Mouse (Mus musculus): ENCODE measurements around the gene Foxn4. TPM values are rescaled to one million over a fixed set of nuclear protein-coding genes. Genes with fewer than 3 reads are reported as not detected.

The Foxn4 gene
- polyA plus RNA-seq, 1 experiment from 2014 or later = 6.9 TPM

DNA sequence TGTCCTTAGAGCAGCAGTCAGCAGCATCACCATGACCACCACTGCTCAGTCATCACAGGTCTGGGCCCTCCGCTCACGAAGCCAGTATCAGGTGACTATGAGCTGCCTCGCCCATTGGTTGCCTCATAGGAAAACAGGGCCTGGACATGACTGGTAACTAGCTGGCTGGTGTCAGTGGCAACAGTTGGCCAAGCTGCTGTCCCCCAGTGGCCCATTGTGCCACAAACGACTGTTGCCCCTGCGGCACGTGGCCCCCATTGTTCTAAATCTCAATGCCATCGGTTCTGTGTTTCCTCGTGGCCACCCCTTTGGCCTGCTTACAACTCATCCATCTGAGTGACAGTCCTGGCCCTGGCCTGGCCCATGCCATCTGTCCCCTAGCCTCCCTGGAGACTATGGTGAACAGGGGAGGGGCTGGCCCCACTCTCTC is 9.6 kb downstream of the Foxn4 start:
- H3K4me2 ChIP-seq = no peak overlapping the region
- no peaks in the 10 kb centered on the region for H3K36me3 ChIP-seq (ENCODE audit: control insufficient read depth, insufficient read depth, low read length)
- no peak for DNase-seq (ENCODE audit: low spot score, missing footprints)
- peaks cover 6% of the 10 kb centered on the region; the same call in 1 of the 2 replicates for H3K4me1 ChIP-seq (ENCODE audit: control insufficient read depth, insufficient read depth, low read length)
- H3K27ac ChIP-seq (ENCODE audit: low read depth, low read length) = no peak overlapping the region
- peaks cover 12% of the 10 kb centered on the region for H3K27me3 ChIP-seq (ENCODE audit: control insufficient read depth, insufficient read depth, low read length)
- H3K9ac ChIP-seq (ENCODE audit: low read length) = no peak overlapping the region
- no peak overlapping the region for H3K4me3 ChIP-seq (ENCODE audit: low read depth, low read length)
- peak; percentile 77; the same call in 1 of the 2 replicates for ATAC-seq (ENCODE audit: low FRiP score)
- H3K9me3 ChIP-seq (ENCODE audit: control insufficient read depth, low read length) = no peaks in the 10 kb centered on the region
- WGBS = 71% methylated on average over 8 of the region's 8 CpGs

DNA sequence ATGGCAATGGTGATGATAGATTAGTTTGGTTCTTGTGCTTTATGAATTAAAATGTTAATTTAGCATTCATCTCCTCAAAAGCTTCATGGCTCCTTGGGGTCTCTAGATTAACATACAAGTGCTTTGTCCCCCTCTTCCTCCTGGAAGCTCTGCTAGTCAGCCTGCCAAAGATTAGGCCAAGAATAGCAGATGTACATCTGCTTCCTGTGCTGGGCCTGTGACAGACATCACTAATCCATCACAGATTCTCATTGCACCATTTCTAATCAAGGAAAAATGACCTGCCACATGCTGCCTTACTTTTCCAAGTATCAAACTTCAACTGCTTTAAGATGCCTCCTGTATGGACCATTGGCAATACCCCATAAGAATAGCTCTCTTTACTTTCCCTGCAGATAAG is 12.1 kb downstream of the Foxn4 start:
- H3K4me3 ChIP-seq (ENCODE audit: low read depth, low read length) = no peak overlapping the region
- DNase-seq (ENCODE audit: low spot score, missing footprints) (no peak), ATAC-seq (ENCODE audit: low FRiP score) (no peak)
- no peaks in the 10 kb centered on the region for H3K4me1 ChIP-seq (ENCODE audit: control insufficient read depth, insufficient read depth, low read length)
- no peak overlapping the region for H3K27ac ChIP-seq (ENCODE audit: low read depth, low read length)
- H3K27me3 ChIP-seq (ENCODE audit: control insufficient read depth, insufficient read depth, low read length) = no peaks in the 10 kb centered on the region
- no peak overlapping the region for H3K9ac ChIP-seq (ENCODE audit: low read length)
- H3K4me2 ChIP-seq = no peak overlapping the region
- no peaks in the 10 kb centered on the region for H3K9me3 ChIP-seq (ENCODE audit: control insufficient read depth, low read length)
- H3K36me3 ChIP-seq (ENCODE audit: control insufficient read depth, insufficient read depth, low read length) = no peaks in the 10 kb centered on the region

DNA sequence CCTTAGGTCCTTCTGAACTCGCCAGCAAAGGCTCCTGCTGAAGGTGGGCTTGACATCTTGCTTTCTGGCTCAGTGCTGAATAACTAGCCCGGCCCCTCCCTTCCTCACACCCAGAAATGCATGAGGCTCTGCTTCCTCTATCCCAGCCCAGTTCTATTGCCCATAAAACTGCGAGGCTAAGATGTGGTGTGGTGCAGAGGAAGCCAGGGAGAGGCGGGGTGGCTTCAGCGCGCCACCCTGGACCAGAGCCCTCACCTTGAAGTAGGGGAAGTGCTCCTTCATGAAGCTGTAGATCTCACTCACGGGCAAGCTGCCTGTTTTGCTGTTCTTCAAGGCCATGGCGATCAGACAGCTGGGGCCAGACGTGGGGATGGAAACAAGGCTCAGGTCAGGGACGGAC is 14.1 kb downstream of the Foxn4 start:
- no peak for ATAC-seq (ENCODE audit: low FRiP score)
- Histone ChIP-seq H3K36me3 (ENCODE audit: control insufficient read depth, insufficient read depth, low read length) (no peaks in the 10 kb centered on the region), H3K4me2 (no peak overlapping the region), H3K4me3 (ENCODE audit: low read depth, low read length) (no peak overlapping the region), H3K4me1 (ENCODE audit: control insufficient read depth, insufficient read depth, low read length) (no peaks in the 10 kb centered on the region), H3K9ac (ENCODE audit: low read length) (no peak overlapping the region), H3K27ac (ENCODE audit: low read depth, low read length) (no peak overlapping the region), H3K9me3 (ENCODE audit: control insufficient read depth, low read length) (no peaks in the 10 kb centered on the region), H3K27me3 (ENCODE audit: control insufficient read depth, insufficient read depth, low read length) (no peaks in the 10 kb centered on the region)
- DNase-seq (ENCODE audit: low spot score, missing footprints) = no peak
- 80% methylated on average over 10 of the region's 10 CpGs for WGBS

DNA sequence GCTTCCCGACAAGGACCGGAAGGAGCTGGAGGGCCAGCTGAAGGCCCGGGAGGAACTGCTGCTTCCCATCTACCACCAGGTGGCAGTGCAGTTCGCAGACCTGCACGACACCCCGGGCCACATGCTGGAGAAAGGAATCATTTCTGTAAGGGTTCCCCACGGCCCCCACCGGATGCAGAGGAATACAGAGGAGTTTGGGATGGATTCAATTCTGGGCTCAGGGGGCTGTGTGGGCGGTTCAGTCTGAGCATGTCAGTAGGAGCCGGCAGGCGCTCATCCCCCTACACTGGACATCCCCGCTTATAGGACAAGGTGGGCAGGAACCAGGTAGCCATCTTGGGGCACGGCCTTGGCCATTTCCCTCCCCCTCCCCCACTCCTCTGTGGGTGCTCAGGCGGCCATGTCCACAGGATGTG is 25.4 kb downstream of the Foxn4 start:
- Histone ChIP-seq H3K4me1 (ENCODE audit: control insufficient read depth, insufficient read depth, low read length) (peaks cover 6% of the 10 kb centered on the region), H3K4me2 (peak overlapping the region; percentile 19), H3K9ac (ENCODE audit: low read length) (peak overlapping the region; percentile 28; the same call in 1 of the 2 replicates), H3K27ac (ENCODE audit: low read depth, low read length) (no peak overlapping the region), H3K36me3 (ENCODE audit: control insufficient read depth, insufficient read depth, low read length) (no peaks in the 10 kb centered on the region), H3K27me3 (ENCODE audit: control insufficient read depth, insufficient read depth, low read length) (no peaks in the 10 kb centered on the region; the same call in 1 of the 2 replicates), H3K9me3 (ENCODE audit: control insufficient read depth, low read length) (no peaks in the 10 kb centered on the region), H3K4me3 (ENCODE audit: low read depth, low read length) (no peak overlapping the region)
- peak; percentile 70 for ATAC-seq (ENCODE audit: low FRiP score)
- peak; percentile 98 for DNase-seq (ENCODE audit: low spot score, missing footprints)
- WGBS = 17% methylated on average over 14 of the region's 14 CpGs

DNA sequence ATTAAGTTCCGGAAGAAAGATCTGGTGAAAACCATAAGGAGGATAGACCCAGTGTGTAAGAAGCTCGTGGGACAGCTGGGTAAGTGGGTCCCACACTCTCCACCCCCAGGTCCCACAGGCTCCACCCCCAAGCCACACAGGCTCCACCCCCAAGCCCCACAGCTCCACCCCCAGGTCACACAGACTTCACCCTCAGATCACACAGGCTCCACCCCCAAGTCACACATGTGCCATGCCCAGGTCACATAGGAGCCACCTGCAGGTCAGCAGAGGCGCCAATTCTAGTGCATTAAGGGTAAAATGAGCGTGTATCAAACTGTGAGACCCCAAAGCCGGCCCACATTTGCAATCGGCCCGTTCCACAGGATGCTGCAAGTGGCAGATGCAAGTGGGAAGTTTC is 27.1 kb downstream of the Foxn4 start:
- H3K4me1 ChIP-seq (ENCODE audit: control insufficient read depth, insufficient read depth, low read length) = peaks cover 6% of the 10 kb centered on the region
- no peak overlapping the region for H3K4me2 ChIP-seq
- H3K36me3 ChIP-seq (ENCODE audit: control insufficient read depth, insufficient read depth, low read length) = no peaks in the 10 kb centered on the region
- H3K27me3 ChIP-seq (ENCODE audit: control insufficient read depth, insufficient read depth, low read length) = no peaks in the 10 kb centered on the region; the same call in 1 of the 2 replicates
- no peak overlapping the region for H3K27ac ChIP-seq (ENCODE audit: low read depth, low read length)
- no peaks in the 10 kb centered on the region for H3K9me3 ChIP-seq (ENCODE audit: control insufficient read depth, low read length)
- 86% methylated on average over 7 of the region's 7 CpGs for WGBS
- H3K9ac ChIP-seq (ENCODE audit: low read length) = no peak overlapping the region
- no peak overlapping the region for H3K4me3 ChIP-seq (ENCODE audit: low read depth, low read length)
- ATAC-seq (ENCODE audit: low FRiP score) (no peak), DNase-seq (ENCODE audit: low spot score, missing footprints) (no peak)

DNA sequence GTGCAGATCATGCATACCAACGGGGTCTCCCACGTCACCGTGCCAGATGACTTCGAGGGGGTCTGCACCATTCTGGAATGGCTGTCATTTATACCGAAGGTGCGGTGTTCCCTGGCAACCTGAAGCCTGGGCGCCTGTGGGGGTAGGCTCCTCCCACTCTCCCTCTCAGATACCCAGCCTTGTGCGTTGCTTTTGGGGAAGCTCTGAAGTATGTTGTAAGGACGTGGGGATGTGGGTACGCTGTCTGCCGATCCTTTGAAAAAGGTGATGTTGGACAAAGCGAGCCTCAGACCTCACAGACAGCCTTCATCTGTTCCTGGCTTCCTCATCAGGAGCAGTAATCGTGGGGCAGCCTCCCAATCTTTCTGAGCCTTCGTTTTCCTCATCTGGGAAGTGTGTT is 33.9 kb downstream of the Foxn4 start:
- H3K27me3 ChIP-seq (ENCODE audit: control insufficient read depth, insufficient read depth, low read length) = no peaks in the 10 kb centered on the region
- ATAC-seq (ENCODE audit: low FRiP score) (no peak), DNase-seq (ENCODE audit: low spot score, missing footprints) (no peak)
- H3K9me3 ChIP-seq (ENCODE audit: control insufficient read depth, low read length) = no peaks in the 10 kb centered on the region
- no peaks in the 10 kb centered on the region for H3K36me3 ChIP-seq (ENCODE audit: control insufficient read depth, insufficient read depth, low read length)
- H3K4me2 ChIP-seq = no peak overlapping the region
- no peak overlapping the region for H3K27ac ChIP-seq (ENCODE audit: low read depth, low read length)
- H3K4me3 ChIP-seq (ENCODE audit: low read depth, low read length) = no peak overlapping the region
- WGBS = 55% methylated on average over 14 of the region's 14 CpGs
- H3K9ac ChIP-seq (ENCODE audit: low read length) = no peak overlapping the region
- no peaks in the 10 kb centered on the region for H3K4me1 ChIP-seq (ENCODE audit: control insufficient read depth, insufficient read depth, low read length)

DNA sequence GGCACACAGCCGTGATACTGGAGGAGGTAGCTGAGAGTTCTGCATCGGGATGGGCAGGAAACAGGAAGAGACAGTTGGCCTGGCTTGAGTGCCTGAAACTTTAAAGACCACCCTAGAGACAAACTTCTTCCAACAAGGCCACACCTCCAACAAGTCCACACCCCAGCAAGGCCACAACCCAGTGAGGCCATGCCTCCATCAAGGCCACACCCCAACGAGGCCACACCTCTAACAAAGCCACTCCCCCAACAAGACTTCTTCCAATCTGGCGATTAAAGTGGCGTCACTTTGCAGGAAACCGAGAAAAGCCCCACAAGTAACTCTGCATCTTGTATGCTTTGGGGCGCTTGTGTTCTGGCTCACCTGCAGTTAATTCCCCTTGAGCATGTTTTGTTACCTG is 34.7 kb downstream of the Foxn4 start:
- 34% methylated on average over 7 of the region's 7 CpGs for WGBS
- H3K4me2 ChIP-seq = no peak overlapping the region
- no peak overlapping the region for H3K4me3 ChIP-seq (ENCODE audit: low read depth, low read length)
- H3K27ac ChIP-seq (ENCODE audit: low read depth, low read length) = no peak overlapping the region
- DNase-seq (ENCODE audit: low spot score, missing footprints) = no peak
- no peaks in the 10 kb centered on the region for H3K9me3 ChIP-seq (ENCODE audit: control insufficient read depth, low read length)
- H3K27me3 ChIP-seq (ENCODE audit: control insufficient read depth, insufficient read depth, low read length) = no peaks in the 10 kb centered on the region
- H3K9ac ChIP-seq (ENCODE audit: low read length) = no peak overlapping the region
- H3K36me3 ChIP-seq (ENCODE audit: control insufficient read depth, insufficient read depth, low read length) = no peaks in the 10 kb centered on the region
- H3K4me1 ChIP-seq (ENCODE audit: control insufficient read depth, insufficient read depth, low read length) = no peaks in the 10 kb centered on the region
- no peak for ATAC-seq (ENCODE audit: low FRiP score)

DNA sequence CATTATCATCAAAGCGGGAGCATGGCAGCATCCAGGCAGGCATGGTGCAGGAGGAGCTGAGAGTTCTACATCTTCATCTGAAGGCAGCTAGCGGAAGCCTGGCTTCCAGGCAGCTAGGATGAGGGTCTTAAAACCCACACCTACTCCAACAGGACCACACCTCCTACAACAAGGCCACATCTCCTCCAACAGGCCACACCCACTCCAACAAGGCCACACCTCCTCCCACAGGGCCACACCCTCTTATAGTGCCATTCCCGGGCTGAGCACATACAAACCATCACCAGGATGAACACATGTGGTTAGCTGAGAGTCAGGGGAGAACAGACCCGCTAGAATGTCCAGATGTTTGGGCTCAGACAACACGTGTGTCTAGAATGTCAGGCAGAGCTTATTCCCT is 44.7 kb downstream of the Foxn4 start:
- DNase-seq (ENCODE audit: low spot score, missing footprints) = no peak
- H3K36me3 ChIP-seq (ENCODE audit: control insufficient read depth, insufficient read depth, low read length) = no peaks in the 10 kb centered on the region
- no peak overlapping the region for H3K9ac ChIP-seq (ENCODE audit: low read length)
- H3K4me1 ChIP-seq (ENCODE audit: control insufficient read depth, insufficient read depth, low read length) = no peaks in the 10 kb centered on the region
- ATAC-seq (ENCODE audit: low FRiP score) = no peak
- peaks cover 11% of the 10 kb centered on the region for H3K9me3 ChIP-seq (ENCODE audit: control insufficient read depth, low read length)
- H3K27ac ChIP-seq (ENCODE audit: low read depth, low read length) = no peak overlapping the region
- no peak overlapping the region for H3K4me3 ChIP-seq (ENCODE audit: low read depth, low read length)
- 78% methylated on average over 5 of the region's 5 CpGs for WGBS
- H3K27me3 ChIP-seq (ENCODE audit: control insufficient read depth, insufficient read depth, low read length) = no peaks in the 10 kb centered on the region
- no peak overlapping the region for H3K4me2 ChIP-seq

DNA sequence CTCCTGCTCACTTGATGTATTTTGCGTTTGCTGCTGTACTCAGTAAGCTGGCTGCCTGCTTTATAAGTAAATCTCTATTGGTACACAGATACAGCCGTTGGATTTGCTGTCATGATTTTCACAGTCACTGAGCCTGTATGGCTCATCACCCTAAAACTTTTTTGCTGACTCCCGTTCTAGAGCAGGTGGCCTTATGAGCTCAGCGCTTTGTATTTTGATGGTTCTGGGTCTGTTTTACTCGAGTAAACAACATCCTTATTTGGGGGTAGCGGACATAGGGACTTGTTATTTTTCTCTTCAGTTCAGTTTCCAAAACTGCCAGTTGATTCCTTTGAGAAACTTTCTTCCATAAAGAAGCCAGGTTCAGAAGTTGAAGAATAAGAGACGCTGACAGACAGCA is 47.6 kb downstream of the Foxn4 start:
- no peak for DNase-seq (ENCODE audit: low spot score, missing footprints)
- Histone ChIP-seq H3K27ac (ENCODE audit: low read depth, low read length) (no peak overlapping the region), H3K27me3 (ENCODE audit: control insufficient read depth, insufficient read depth, low read length) (no peaks in the 10 kb centered on the region), H3K4me2 (no peak overlapping the region), H3K9me3 (ENCODE audit: control insufficient read depth, low read length) (peaks cover 11% of the 10 kb centered on the region), H3K9ac (ENCODE audit: low read length) (no peak overlapping the region), H3K4me1 (ENCODE audit: control insufficient read depth, insufficient read depth, low read length) (no peaks in the 10 kb centered on the region), H3K36me3 (ENCODE audit: control insufficient read depth, insufficient read depth, low read length) (no peaks in the 10 kb centered on the region), H3K4me3 (ENCODE audit: low read depth, low read length) (no peak overlapping the region)
- no peak for ATAC-seq (ENCODE audit: low FRiP score)
- 91% methylated on average over 7 of the region's 7 CpGs for WGBS

DNA sequence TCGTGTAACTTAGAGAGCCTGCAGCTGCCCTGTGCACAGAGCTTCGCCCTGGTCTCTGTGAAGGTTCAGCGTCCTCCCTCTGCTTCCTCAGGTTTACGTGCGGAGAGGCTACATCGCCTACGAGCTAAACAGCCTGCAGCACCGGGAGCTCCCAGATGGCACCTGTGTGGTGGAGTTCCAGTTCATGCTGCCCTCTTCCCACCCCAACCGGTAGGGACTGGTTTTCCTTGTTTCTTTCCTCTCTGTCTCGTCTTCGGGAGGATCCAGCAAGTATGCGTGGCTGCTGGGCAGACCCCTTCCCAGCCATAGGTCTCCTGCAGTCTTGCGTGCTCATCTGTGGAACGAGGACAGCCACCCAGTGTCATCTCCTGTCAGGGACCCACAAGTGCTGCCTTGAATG is 54.8 kb downstream of the Foxn4 start:
- Histone ChIP-seq H3K27ac (ENCODE audit: low read depth, low read length) (no peak overlapping the region), H3K4me2 (no peak overlapping the region), H3K4me3 (ENCODE audit: low read depth, low read length) (no peak overlapping the region), H3K4me1 (ENCODE audit: control insufficient read depth, insufficient read depth, low read length) (no peaks in the 10 kb centered on the region), H3K9ac (ENCODE audit: low read length) (no peak overlapping the region), H3K9me3 (ENCODE audit: control insufficient read depth, low read length) (no peaks in the 10 kb centered on the region), H3K27me3 (ENCODE audit: control insufficient read depth, insufficient read depth, low read length) (no peaks in the 10 kb centered on the region), H3K36me3 (ENCODE audit: control insufficient read depth, insufficient read depth, low read length) (no peaks in the 10 kb centered on the region)
- DNase-seq (ENCODE audit: low spot score, missing footprints) (no peak), ATAC-seq (ENCODE audit: low FRiP score) (no peak)
- 84% methylated on average over 14 of the region's 14 CpGs for WGBS

Data from midbrain, embryonic 11.5 days (tissue).